Mouse (Mus musculus): ENCODE measurements around the gene Zfp92. TPM values are rescaled to one million over a fixed set of nuclear protein-coding genes. Genes with fewer than 3 reads are reported as not detected.

Gene Zfp92
- total RNA-seq (2023) = not detected

GRCm38 (mm10) chrX:73410880-73411517, at the start of gene Zfp92:
Gene Zfp92, plus strand, starts transcription at chrX:73411096.

GRCm38 (mm10) chrX:73398636-73399035, 12.3 kb upstream of the Zfp92 start, which contains the start of gene Gm18336:
Gene Gm18336, minus strand, starts transcription at chrX:73398736.

DNA sequence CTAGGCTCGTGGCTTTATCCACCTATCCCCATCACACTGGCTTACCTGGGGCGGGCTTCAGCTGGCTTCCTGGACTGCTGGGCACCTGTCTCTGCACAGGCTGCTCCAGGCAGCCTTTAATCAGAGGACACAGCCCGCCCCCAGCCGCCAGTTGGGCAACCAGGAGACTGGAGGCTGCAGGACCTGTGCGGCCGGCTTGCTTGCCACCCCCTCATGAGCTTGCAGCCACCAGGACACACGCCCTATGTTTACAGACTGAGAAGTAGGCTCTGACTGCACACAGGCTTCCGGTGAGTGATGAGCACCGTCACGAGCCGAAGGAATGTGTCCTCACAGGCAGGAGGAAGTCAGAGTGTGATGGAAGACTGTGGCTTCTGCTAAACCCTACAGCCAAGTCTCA, 24.4 kb downstream of the Zfp92 start, which contains the start of gene Trex2:
Gene Trex2 (minus strand): TSS at position 93 of the 400 bp plus-strand sequence.

GRCm38 (mm10) chrX:73458877-73459392, 48.0 kb downstream of the Zfp92 start, which contains the start of gene Haus7:
Gene Haus7, minus strand, starts transcription at chrX:73459044.

Other genes with a start within 250 kb of the Zfp92 start
- gene Spin2d, start 234.1 kb upstream of the Zfp92 start, total RNA-seq (2023) = not detected
- 1 to 10 TPM in 1 of 2 experiments, not detected in 1; 2.4 TPM for gene Xlr3b, start 218.9 kb upstream of the Zfp92 start, total RNA-seq (2023)
- 1 to 10 TPM; 1.3 to 3.2 TPM for gene Xlr4b, start 196.8 kb upstream of the Zfp92 start, total RNA-seq (2023)
- 1 to 10 TPM; 3.5 to 4.2 TPM for gene F8a, start 182.8 kb upstream of the Zfp92 start, total RNA-seq (2023)
- 1 to 10 TPM in 1 of 2 experiments, under 1 TPM in 1; 0.49 to 3.8 TPM for gene Xlr4c, start 168.0 kb upstream of the Zfp92 start, total RNA-seq (2023)
- gene Xlr3c, start 145.7 kb upstream of the Zfp92 start, total RNA-seq (2023) = not detected
- not detected for gene Xlr5a, start 118.1 kb upstream of the Zfp92 start, total RNA-seq (2023)
- not detected for gene Xlr5c, start 118.1 kb upstream of the Zfp92 start, total RNA-seq (2023)
- not detected for gene Gm45015, start 74.3 kb upstream of the Zfp92 start, total RNA-seq (2023)
- gene Zfp275, start 68.5 kb upstream of the Zfp92 start, total RNA-seq (2023) = 1 to 10 TPM; 7.2 to 8.5 TPM
- gene Gm18336, start 12.4 kb upstream of the Zfp92 start, total RNA-seq (2023) = not detected
- not detected for gene Trex2, start 24.2 kb downstream of the Zfp92 start, total RNA-seq (2023)
- 10 to 100 TPM in 1 of 2 experiments, 1 to 10 TPM in 1; 9.9 to 14.4 TPM for gene Haus7, start 47.9 kb downstream of the Zfp92 start, total RNA-seq (2023)
- 1 to 10 TPM; 2.3 to 2.5 TPM for gene Bgn, start 72.5 kb downstream of the Zfp92 start, total RNA-seq (2023)
- gene Atp2b3, start 92.0 kb downstream of the Zfp92 start, total RNA-seq (2023) = not detected
- gene Dusp9, start 228.3 kb downstream of the Zfp92 start, total RNA-seq (2023) = under 1 TPM; 0.13 TPM
- gene Pnck, start 249.0 kb downstream of the Zfp92 start, total RNA-seq (2023) = not detected